Mouse (Mus musculus) ovary, adult 18-20 months (tissue): ENCODE measurements around the gene Dok1.
A peak's percentile ranks its signal among the peaks of the same experiment; 100 is the strongest.

Experiments
- DNase-seq: peaks from one replicate; pipeline ENCODE4 v3.0.0; 2022; ENCODE audit warnings: low spot score, mixed read lengths

The Dok1 gene

GRCm38 (mm10) chr6:83014482-83015466 lies 18.5 kb downstream of the Dok1 start:
- DNase-seq = no peak

GRCm38 (mm10) chr6:83013444-83013843 lies 19.8 kb downstream of the Dok1 start:
- no peak for DNase-seq

- DNase-seq = no peak
Observed at GRCm38 (mm10) chr6:83011756-83012155, 21.5 kb downstream of the Dok1 start.

GRCm38 (mm10) chr6:83011255-83011654 lies 22.0 kb downstream of the Dok1 start:
- DNase-seq = no peak

- DNase-seq = no peak
Observed at GRCm38 (mm10) chr6:83010010-83010409, 23.3 kb downstream of the Dok1 start.

GRCm38 (mm10) chr6:83008659-83009058 lies 24.6 kb downstream of the Dok1 start:
- DNase-seq = no peak

- peak; percentile 28 for DNase-seq
Observed at GRCm38 (mm10) chr6:83006114-83006513, 27.2 kb downstream of the Dok1 start.

- no peak for DNase-seq
Observed at GRCm38 (mm10) chr6:83005444-83006011, 27.7 kb downstream of the Dok1 start.

- DNase-seq = no peak
Observed at GRCm38 (mm10) chr6:83004872-83005271, 28.4 kb downstream of the Dok1 start.

GRCm38 (mm10) chr6:83004309-83004708 lies 29.0 kb downstream of the Dok1 start:
- DNase-seq = no peak

- DNase-seq = no peak
Observed at GRCm38 (mm10) chr6:83003850-83004249, 29.4 kb downstream of the Dok1 start.

- no peak for DNase-seq
Observed at GRCm38 (mm10) chr6:83003082-83003481, 30.2 kb downstream of the Dok1 start.

- DNase-seq = no peak
Observed at GRCm38 (mm10) chr6:82999986-83000385, 33.3 kb downstream of the Dok1 start.

- DNase-seq = no peak
Observed at GRCm38 (mm10) chr6:82998326-82998725, 34.9 kb downstream of the Dok1 start.

GRCm38 (mm10) chr6:82997511-82998102 lies 35.7 kb downstream of the Dok1 start:
- no peak for DNase-seq

GRCm38 (mm10) chr6:82996740-82997315 lies 36.4 kb downstream of the Dok1 start:
- DNase-seq = peak; percentile 86

- no peak for DNase-seq
Observed at GRCm38 (mm10) chr6:82994372-82994771, 38.9 kb downstream of the Dok1 start.

- DNase-seq = no peak
Observed at GRCm38 (mm10) chr6:82993696-82994095, 39.6 kb downstream of the Dok1 start.

- DNase-seq = no peak
Observed at GRCm38 (mm10) chr6:82987411-82987971, 45.8 kb downstream of the Dok1 start.
